Mouse (Mus musculus): ENCODE data around the gene Ccdc54. TPM values are rescaled to one million over a fixed set of nuclear protein-coding genes. Genes with fewer than 3 reads are reported as not detected.

Gene Ccdc54
- polyA plus RNA-seq, 1 experiment: not detected

DNA sequence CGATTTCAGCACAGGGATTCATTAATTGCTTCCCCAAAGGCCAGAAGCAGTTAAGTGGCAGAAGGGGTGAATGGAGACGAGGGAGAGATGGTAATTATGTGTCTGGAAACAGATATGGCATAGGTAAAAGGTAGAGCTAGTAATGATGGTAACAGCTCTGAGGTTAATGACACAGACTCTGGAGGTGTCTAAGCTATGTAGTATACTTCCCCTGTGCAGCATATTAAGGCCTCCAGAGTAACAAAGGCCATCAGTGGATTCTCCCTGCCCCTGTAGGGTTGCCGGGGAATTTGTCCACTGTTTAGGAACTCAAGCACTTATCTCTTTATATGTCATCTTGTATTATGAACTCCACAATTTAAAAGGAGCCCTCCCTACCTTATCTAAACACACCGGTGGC, 5.2 kb upstream of the Ccdc54 start:
- Histone ChIP-seq H3K4me1 (ENCODE audit: control insufficient read depth, insufficient read depth, low read length) (peaks cover 4% of the 10 kb centered on the region), H3K27ac (ENCODE audit: insufficient read depth, low read depth, low read length) (no peak overlapping the region), H3K4me3 (ENCODE audit: insufficient read depth, low read length) (no peak overlapping the region)
- no peak for TF ChIP-seq CTCF (IDR thresholded peaks at IDR 0.05; ENCODE audit: low read depth, low read length)
- TF ChIP-seq POLR2A (IDR thresholded peaks at IDR 0.05; ENCODE audit: borderline replicate concordance, low read depth, low read length): no peak

DNA sequence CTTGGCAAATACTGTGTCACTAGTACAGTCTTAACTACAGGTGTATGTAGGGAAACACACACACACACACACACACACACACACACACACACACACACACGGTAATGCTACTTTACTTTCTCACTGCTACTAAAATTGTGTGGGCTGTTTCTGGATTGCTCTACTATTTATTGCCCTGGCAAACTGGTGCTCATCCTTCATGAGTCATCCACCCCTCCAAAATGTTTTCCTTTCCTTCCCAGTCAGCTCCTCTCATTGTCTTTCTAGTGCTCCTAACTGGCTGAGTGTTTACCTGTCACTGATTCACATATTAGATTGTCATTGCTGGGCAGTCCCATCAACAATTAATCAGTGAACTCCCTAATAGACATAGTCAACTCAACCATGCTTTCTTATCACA, 3.9 kb upstream of the Ccdc54 start:
- TF ChIP-seq POLR2A (IDR thresholded peaks at IDR 0.05; ENCODE audit: borderline replicate concordance, low read depth, low read length) (no peak), CTCF (IDR thresholded peaks at IDR 0.05; ENCODE audit: low read depth, low read length) (no peak)
- Histone ChIP-seq H3K27ac (ENCODE audit: insufficient read depth, low read depth, low read length) (no peak overlapping the region), H3K4me1 (ENCODE audit: control insufficient read depth, insufficient read depth, low read length) (peaks cover 13% of the 10 kb centered on the region)

DNA sequence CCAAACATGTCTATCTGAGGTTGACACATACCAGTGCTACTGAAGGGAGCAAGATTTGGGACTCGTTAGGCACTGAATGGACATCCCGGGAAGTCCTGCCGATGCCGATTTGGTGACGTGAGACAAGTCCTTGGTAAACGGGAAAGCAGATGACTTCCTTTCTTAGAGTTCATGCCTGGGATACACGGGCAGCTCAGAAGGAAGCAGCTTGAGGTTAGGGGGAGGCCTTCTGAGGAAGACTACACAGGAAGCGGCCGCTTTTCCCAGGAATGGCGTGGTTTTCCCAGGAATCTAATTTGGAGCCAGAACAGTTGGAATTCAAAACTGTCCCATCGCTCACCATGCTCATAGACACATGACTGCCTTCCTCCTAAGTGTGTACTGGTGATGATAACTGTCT, 2.4 kb upstream of the Ccdc54 start:
- Histone ChIP-seq H3K27ac (ENCODE audit: insufficient read depth, low read depth, low read length) (no peak overlapping the region), H3K4me3 (ENCODE audit: insufficient read depth, low read length) (no peak overlapping the region), H3K4me1 (ENCODE audit: control insufficient read depth, insufficient read depth, low read length) (peaks cover 24% of the 10 kb centered on the region)
- no peak for TF ChIP-seq POLR2A (IDR thresholded peaks at IDR 0.05; ENCODE audit: borderline replicate concordance, low read depth, low read length)
- TF ChIP-seq CTCF (IDR thresholded peaks at IDR 0.05; ENCODE audit: low read depth, low read length): no peak

More for the DNA sequence above, 3.9 kb upstream of the Ccdc54 start:
- H3K4me3 ChIP-seq (ENCODE audit: insufficient read depth, low read length): no peak overlapping the region

DNA sequence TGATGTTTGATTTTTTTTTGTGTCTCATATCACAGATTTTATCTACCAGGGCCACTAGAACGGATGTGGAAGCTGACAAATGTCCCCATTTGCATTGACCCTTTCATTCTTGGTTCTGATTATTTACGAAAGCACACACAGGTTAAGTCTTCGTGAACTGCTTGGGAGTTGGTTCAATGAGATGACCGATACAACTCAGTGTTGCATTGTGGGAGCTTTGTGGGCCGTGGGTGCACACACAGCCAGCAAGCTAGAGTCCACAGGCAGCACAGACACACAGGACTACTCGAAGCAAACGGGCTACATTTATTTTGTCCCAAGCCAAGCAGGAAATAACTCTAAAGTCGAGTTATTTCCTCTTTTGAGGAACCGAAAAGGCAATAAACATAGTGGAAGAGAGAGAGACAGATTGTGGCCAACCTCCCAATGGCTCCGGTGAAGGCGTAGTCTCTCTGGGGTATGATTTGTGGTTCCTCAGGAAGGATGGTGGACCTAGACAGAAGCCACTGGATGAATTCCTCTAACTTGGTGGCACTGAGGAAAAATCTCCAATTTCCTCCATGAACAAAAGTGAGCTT, 1.3 kb downstream of the Ccdc54 start:
- peak overlapping the region; percentile 92 for H3K27ac ChIP-seq (ENCODE audit: insufficient read depth, low read depth, low read length)
- peaks cover 44% of the 10 kb centered on the region for H3K4me1 ChIP-seq (ENCODE audit: control insufficient read depth, insufficient read depth, low read length)
- H3K4me3 ChIP-seq (ENCODE audit: insufficient read depth, low read length): no peak overlapping the region
- TF ChIP-seq CTCF (IDR thresholded peaks at IDR 0.05; ENCODE audit: low read depth, low read length) (no peak), POLR2A (IDR thresholded peaks at IDR 0.05; ENCODE audit: borderline replicate concordance, low read depth, low read length) (no peak)

DNA sequence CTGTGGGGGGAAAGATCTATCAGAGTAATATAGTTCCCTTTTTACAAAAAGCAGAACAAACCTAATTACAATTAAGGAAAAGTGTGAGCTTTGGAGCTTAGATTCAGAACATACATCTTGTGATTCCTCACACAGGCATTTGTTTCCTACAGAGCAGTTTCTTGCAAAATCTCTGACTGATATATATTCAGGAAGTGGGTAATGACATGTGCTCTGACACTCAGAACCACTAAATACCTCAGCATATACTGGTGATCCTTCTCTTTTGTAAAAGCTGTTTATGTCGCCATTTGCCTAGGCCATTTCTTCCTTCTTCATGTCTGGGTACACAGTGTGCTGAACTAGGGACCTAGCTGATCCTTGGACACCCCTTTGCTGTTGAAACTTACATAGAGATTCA, 2.8 kb downstream of the Ccdc54 start:
- Histone ChIP-seq H3K4me3 (ENCODE audit: insufficient read depth, low read length) (no peak overlapping the region), H3K27ac (ENCODE audit: insufficient read depth, low read depth, low read length) (peak overlapping the region; percentile 98), H3K4me1 (ENCODE audit: control insufficient read depth, insufficient read depth, low read length) (peaks cover 50% of the 10 kb centered on the region)
- no peak for TF ChIP-seq CTCF (IDR thresholded peaks at IDR 0.05; ENCODE audit: low read depth, low read length)
- no peak for TF ChIP-seq POLR2A (IDR thresholded peaks at IDR 0.05; ENCODE audit: borderline replicate concordance, low read depth, low read length)

DNA sequence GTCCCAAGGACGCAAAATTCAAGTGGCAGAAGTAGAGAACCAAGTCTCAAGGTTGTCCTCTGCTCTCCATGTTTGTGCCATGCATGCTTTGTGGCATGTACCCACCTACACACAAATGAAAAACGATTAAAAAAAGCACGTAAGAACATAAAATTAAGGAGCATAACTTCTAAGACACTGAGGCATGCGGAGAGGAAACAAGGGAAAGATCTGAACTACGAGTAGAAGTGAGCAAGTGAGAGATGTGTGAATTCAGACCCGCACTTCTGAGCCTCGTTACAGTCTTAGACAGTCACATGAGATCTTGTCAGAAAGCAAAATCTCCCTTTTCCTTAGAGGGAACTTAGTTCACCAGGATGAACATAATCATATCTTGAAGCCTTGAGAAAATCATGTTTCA, 3.8 kb downstream of the Ccdc54 start:
- H3K4me1 ChIP-seq (ENCODE audit: control insufficient read depth, insufficient read depth, low read length): peaks cover 50% of the 10 kb centered on the region
- no peak overlapping the region for H3K4me3 ChIP-seq (ENCODE audit: insufficient read depth, low read length)
- TF ChIP-seq CTCF (IDR thresholded peaks at IDR 0.05; ENCODE audit: low read depth, low read length) (no peak), POLR2A (IDR thresholded peaks at IDR 0.05; ENCODE audit: borderline replicate concordance, low read depth, low read length) (no peak)
- peak overlapping the region; percentile 98 for H3K27ac ChIP-seq (ENCODE audit: insufficient read depth, low read depth, low read length)

DNA sequence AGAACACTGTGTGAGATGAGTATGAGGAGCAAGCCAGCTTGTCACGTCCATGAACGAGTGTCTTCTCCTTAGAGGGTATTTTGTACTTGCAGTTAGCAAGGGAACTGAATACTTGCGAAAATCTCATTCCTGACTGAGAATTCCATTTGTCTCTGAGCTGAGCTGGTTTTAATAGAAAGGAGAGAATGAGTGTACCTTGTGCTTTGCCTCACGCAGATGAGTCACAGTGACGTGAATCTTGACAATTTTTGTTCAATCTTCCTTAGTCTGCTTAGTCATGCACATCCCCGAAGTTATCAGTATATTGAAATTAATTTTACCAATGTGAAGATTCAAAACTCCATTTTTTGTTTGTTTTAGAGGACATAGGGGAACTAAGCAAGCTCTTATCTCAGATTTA, 12.6 kb downstream of the Ccdc54 start:
- H3K27ac ChIP-seq (ENCODE audit: insufficient read depth, low read depth, low read length): peak overlapping the region; percentile 73
- peaks cover 24% of the 10 kb centered on the region for H3K4me1 ChIP-seq (ENCODE audit: control insufficient read depth, insufficient read depth, low read length)
- TF ChIP-seq CTCF (IDR thresholded peaks at IDR 0.05; ENCODE audit: low read depth, low read length) (no peak), POLR2A (IDR thresholded peaks at IDR 0.05; ENCODE audit: borderline replicate concordance, low read depth, low read length) (no peak)
- H3K4me3 ChIP-seq (ENCODE audit: insufficient read depth, low read length): peak overlapping the region; percentile 12; the same call in 1 of the 2 replicates

DNA sequence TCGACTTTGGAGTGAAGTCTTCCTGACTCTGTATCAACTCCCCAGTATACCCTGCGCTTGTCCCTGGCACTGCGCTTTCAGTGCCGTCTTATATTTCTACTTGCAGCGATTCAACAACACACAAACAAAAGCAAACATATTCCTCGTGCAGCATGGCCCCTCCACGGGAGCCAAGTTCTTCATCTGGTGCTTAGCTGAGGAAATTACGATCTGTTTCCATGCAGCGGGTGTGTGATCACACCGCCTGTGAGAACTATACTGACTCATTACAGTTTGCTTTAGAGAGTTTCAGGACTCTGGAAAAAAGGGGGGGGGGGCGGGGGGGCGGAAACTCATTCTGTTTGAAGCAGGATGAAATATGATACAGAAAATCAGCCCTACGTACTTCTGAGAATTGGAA, 18.4 kb downstream of the Ccdc54 start:
- TF ChIP-seq CTCF (IDR thresholded peaks at IDR 0.05; ENCODE audit: low read depth, low read length) (no peak), POLR2A (IDR thresholded peaks at IDR 0.05; ENCODE audit: borderline replicate concordance, low read depth, low read length) (no peak)

DNA sequence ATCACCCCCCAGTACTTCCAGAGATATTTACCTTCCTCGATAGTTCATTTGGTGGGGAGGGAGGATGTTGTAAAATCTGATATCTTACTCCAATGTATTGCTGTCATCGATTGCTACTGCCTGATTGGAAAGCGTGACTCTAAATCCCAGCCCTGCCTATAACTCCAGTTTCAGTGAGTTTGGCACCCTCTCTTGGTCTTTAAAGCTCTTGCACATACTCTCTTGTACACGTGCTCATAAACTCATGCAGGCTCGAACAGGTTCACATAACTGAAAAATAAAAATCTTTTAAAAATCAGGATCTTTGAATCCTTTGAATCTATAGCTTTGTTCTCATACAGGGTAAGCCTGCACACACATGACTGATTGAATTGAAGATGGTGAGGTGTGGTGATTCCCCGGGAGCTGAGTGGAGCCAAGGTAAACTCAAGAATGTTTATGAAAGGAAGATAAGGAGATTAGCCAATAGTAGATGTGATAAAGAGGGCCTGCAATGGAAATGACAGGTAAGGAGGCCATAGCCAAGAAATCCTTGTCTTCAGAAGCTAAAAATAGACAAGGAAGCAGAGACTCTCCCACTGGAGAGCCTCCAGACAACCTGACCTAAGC, 31.7 kb downstream of the Ccdc54 start:
- Histone ChIP-seq H3K4me3 (ENCODE audit: insufficient read depth, low read length) (no peak overlapping the region), H3K4me1 (ENCODE audit: control insufficient read depth, insufficient read depth, low read length) (no peaks in the 10 kb centered on the region), H3K27ac (ENCODE audit: insufficient read depth, low read depth, low read length) (no peak overlapping the region)
- TF ChIP-seq CTCF (IDR thresholded peaks at IDR 0.05; ENCODE audit: low read depth, low read length) (no peak), POLR2A (IDR thresholded peaks at IDR 0.05; ENCODE audit: borderline replicate concordance, low read depth, low read length) (no peak)

More for the DNA sequence above, 18.4 kb downstream of the Ccdc54 start:
- H3K27ac ChIP-seq (ENCODE audit: insufficient read depth, low read depth, low read length): no peak overlapping the region
- H3K4me3 ChIP-seq (ENCODE audit: insufficient read depth, low read length): no peak overlapping the region
- H3K4me1 ChIP-seq (ENCODE audit: control insufficient read depth, insufficient read depth, low read length): peaks cover 19% of the 10 kb centered on the region

DNA sequence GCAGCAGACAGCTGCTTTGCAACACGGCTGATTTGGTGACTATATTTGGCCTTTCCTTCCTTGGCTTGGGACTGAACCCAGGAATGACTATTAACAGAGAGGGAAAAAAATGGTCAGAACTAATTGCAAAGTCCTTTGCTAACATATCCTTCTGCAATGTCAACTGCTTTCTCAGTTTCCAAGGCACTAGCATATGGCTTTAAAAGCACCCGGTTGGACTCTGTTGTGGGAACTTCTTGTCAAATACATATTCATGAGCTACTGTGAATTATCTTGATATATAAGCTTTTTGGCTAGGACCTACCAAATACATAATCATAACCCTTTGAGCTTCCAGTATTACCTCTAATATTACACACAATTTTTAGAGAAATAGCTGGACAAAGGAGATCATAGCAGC, 37.1 kb downstream of the Ccdc54 start:
- no peak overlapping the region for H3K4me3 ChIP-seq (ENCODE audit: insufficient read depth, low read length)
- H3K27ac ChIP-seq (ENCODE audit: insufficient read depth, low read depth, low read length): no peak overlapping the region
- peaks cover 16% of the 10 kb centered on the region for H3K4me1 ChIP-seq (ENCODE audit: control insufficient read depth, insufficient read depth, low read length)
- TF ChIP-seq POLR2A (IDR thresholded peaks at IDR 0.05; ENCODE audit: borderline replicate concordance, low read depth, low read length) (no peak), CTCF (IDR thresholded peaks at IDR 0.05; ENCODE audit: low read depth, low read length) (no peak)

Measured in bone marrow macrophage, adult 2 months (primary cell).